Mouse (Mus musculus) frontal cortex, postnatal 10 days (tissue): Measurements from ENCODE around the gene Vmn2r54.
"Not testable (repeated sequence)": the region's sequence is repeated elsewhere in the genome, so short reads cannot be mapped to it uniquely, and the experiment has no call there.

ENCODE experiments used
- DNase-seq, 2 experiments: peaks; one replicate each; pipeline ENCODE4 v3.0.0; 2022; ENCODE audit warnings: low spot score in 2 of 2, mixed read lengths in 1 of 2

The Vmn2r54 gene

DNA sequence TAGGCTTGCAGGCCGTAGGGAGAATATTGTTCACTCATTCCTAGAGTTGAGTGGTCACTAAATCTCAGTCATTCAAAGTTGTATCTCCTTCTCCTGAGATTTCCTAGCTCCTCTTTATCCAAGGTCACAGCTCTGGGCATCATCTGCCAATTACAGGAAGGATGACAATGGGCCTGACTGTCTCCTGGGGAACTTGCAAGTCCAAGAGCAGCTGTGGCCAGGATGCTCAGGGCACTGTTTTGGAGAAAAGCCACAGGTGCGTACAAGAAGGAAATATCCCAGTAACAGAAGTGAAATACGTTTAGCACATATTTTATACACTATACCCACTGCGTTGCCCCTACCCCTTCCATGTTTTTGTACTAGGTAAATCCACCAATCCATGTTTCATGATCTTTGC lies at the start of gene Vmn2r54:
TSS of gene Vmn2r54 (minus strand) at position 101 of the 400 bp plus-strand sequence.
- not testable (repeated sequence) for DNase-seq

DNA sequence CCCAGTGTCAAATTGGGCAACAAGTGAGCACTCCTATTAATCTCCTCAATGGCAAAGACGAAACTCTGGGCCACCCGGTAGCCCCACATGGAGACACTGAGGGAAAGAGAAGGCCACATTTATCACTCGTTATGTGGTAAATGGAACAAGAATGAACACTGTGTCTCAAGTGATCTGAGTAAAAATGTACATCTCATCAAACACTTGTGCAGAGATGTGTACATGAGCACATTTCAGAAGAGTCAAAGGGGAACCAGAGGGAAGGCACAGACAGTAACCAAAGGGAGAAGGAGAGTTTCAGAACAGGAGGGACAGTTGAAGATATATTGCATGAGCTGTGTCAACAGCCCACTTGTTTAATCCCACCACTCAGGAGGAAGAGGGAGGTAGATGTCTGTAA lies 44.8 kb upstream of the Vmn2r54 start, which contains the start of gene Vmn2r55:
TSS of gene Vmn2r55 (minus strand) at position 101 of the 400 bp plus-strand sequence.
- not testable (repeated sequence) for DNase-seq

DNA sequence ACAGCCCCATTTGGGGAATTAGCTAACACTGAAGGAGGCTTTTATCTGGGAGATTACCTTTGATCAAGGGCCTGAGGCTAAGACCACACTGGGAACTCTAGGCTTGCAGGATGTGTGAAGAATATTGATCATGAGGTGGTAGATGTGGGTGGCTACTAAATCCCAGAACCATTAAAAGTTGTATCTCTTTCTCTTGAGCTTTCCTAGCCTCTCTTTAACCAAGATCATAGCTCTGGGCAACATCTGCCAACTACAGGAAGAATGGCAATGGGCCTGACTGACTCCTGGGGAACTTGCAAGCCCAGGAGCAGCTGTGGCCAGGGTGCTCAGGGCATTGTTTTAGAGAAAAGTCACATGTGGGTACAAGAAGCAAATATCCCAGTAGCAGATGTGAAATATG lies 31.4 kb downstream of the Vmn2r54 start, which contains the start of gene Vmn2r53:
TSS of gene Vmn2r53 (minus strand) at position 101 of the 400 bp plus-strand sequence.
- no peak for DNase-seq
